Mouse (Mus musculus): ENCODE measurements around the gene Scrn1. TPM values are rescaled to one million over a fixed set of nuclear protein-coding genes. Genes with fewer than 3 reads are reported as not detected.

Gene Scrn1
- polyA plus RNA-seq, 1 experiment from 2014 or later, result 96.6 TPM

DNA sequence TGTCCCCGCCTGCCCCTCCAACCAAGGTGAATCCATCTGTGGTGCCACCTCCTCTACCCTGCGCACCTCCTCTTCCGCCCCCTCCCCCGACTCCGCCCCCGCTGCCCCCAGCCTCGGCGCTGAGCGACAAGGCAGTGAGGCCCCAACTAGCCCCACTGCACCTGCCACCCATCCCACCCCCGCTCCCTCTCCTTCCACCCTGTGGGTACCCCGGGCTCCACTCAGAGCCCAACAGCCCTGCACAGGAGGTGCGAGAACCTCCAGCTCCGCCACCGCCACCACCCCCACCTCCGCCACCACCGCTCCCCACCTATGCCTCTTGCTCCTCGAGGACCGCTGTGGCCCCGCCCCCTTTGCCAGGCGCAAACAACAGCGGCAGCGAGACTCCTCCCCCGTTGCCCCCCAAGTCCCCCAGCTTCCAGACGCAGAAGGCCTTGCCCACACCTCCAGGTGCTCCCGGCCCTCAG lies 80.8 kb downstream of the Scrn1 start:
- peak; percentile 51 for ATAC-seq
- peak overlapping the region; percentile 58 for H3K4me2 ChIP-seq (replicated peaks)
- peaks cover 5% of the 10 kb centered on the region; the same call in 1 of the 2 replicates for H3K27me3 ChIP-seq
- H3K9ac ChIP-seq (replicated peaks), result peak overlapping the region; percentile 54; the same call in 1 of the 2 replicates
- H3K36me3 ChIP-seq, result 0 out of 2 replicates have a peak, but pooled peaks cover 3% of the 10 kb centered on the region
- H3K4me3 ChIP-seq (replicated peaks), result peak overlapping the region; percentile 28
- H3K27ac ChIP-seq, result no peak overlapping the region
- WGBS, result 9% methylated on average over 21 of the region's 25 CpGs
- H3K4me1 ChIP-seq (replicated peaks), result peaks cover 13% of the 10 kb centered on the region
- H3K9me3 ChIP-seq, result no peaks in the 10 kb centered on the region

DNA sequence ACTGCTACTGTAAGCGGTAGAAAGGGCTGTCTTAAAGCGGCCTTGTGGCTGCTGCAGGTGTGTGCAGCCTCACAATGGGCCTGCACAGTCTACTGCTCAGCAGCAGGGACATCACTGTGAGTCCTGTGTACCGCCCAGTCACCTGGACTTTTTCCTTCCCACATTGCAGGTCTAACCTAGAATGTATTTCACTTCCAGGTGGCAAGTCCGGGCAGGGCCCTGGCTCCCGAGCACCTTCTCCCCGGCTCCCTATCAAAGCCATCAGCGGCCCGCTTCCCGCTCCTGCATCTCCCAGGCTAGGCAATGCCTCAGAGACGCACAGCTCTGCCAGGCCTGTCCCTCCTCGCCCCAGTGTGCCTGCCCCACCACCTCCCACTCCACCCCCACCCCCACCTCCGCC lies 81.3 kb downstream of the Scrn1 start:
- peak; percentile 61 for ATAC-seq
- WGBS, result 16% methylated on average over 11 of the region's 12 CpGs
- Histone ChIP-seq H3K4me2 (replicated peaks) (peak overlapping the region; percentile 58), H3K9me3 (no peaks in the 10 kb centered on the region), H3K36me3 (0 out of 2 replicates have a peak, but pooled peaks cover 3% of the 10 kb centered on the region), H3K4me3 (replicated peaks) (peak overlapping the region; percentile 28), H3K27me3 (peaks cover 5% of the 10 kb centered on the region; the same call in 1 of the 2 replicates), H3K27ac (no peak overlapping the region), H3K4me1 (replicated peaks) (peaks cover 13% of the 10 kb centered on the region), H3K9ac (replicated peaks) (0 out of 2 replicates have a peak overlapping the region, but pooled peaks have one; percentile 54)

DNA sequence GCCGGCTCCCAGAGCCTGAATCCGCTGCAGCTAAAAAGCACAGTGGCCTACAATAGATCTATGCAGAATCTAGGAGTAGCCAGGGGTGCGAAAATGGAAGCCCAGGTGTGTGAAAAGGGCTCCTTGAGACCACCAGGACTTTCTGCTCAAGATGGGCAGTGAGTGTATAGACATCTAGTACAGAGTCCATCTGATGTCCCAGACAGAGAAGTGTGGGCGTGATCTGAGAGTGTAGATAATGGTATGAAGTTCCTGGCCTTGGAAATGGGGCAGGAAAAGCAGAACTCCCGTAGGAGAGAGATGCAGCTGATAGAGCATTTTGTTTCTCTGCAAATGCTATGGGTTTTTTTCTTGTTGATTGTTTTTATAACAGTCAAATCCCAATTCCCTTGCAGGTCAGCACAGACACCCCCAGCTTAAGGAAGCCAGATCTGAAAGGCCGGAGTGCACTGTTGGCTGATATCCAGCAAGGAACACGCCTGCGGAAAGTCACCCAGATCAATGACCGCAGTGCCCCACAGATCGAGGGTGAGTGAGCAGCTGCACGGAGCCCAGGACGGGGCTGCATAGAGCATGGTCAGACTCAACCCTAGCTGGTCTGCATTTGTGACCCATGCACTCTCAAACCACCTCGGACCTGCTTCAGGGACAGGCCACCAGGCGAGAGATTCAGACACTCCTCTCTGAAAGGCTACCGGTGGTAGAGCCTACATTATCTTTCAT lies 84.7 kb downstream of the Scrn1 start:
- H3K27me3 ChIP-seq, result no peaks in the 10 kb centered on the region
- WGBS, result 83% methylated on average over 15 of the region's 15 CpGs
- H3K27ac ChIP-seq, result no peak overlapping the region
- H3K9me3 ChIP-seq, result no peaks in the 10 kb centered on the region
- no peak for ATAC-seq
- no peak overlapping the region for H3K4me2 ChIP-seq (replicated peaks)
- no peak overlapping the region for H3K4me3 ChIP-seq (replicated peaks)
- H3K9ac ChIP-seq (replicated peaks), result no peak overlapping the region
- H3K36me3 ChIP-seq, result no peaks in the 10 kb centered on the region
- peaks cover 30% of the 10 kb centered on the region for H3K4me1 ChIP-seq (replicated peaks)

DNA sequence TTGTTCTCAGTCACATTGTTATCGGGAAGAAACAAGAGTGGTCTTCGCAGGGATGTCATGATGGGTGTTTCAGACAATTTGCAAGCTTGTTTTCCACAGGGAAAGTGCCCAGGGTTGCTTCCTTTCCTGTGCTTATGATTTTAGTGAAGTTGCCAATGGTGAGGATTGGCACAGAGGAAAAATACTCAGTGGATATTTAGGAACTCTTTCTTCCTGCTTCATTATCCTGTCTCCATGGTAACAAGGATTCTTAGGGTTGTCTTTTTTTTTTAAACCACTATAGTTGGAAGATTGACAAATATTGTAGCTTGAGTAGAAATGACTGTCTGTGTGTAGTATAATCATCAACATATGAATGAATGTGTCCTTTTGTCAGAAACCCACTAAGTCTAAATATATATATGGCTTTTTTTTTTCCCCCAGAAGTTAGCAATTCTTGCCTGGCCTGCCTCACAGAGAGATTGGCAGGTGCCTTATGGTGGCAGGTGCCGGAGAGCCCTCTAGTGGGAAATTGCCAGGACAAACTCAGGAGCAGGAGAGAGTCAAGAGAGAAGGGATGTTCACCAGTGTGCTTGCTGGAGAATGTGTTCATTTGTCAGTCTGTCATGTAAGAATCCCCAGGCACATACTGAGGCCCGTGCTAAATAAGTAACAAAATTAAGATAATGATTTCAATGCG lies 87.5 kb downstream of the Scrn1 start:
- Histone ChIP-seq H3K4me2 (replicated peaks) (no peak overlapping the region), H3K36me3 (no peaks in the 10 kb centered on the region)

GRCm38 (mm10) chr6:54475926-54476667 lies 90.2 kb downstream of the Scrn1 start:
- Histone ChIP-seq H3K27me3 (no peaks in the 10 kb centered on the region), H3K9me3 (no peaks in the 10 kb centered on the region), H3K4me2 (replicated peaks) (no peak overlapping the region), H3K4me1 (replicated peaks) (peaks cover 28% of the 10 kb centered on the region), H3K27ac (no peak overlapping the region), H3K9ac (replicated peaks) (no peak overlapping the region; the same call in 1 of the 2 replicates), H3K36me3 (no peaks in the 10 kb centered on the region), H3K4me3 (replicated peaks) (no peak overlapping the region)
- no peak for ATAC-seq
- WGBS, result 79% methylated on average over 19 of the region's 19 CpGs

More for the DNA sequence above, 87.5 kb downstream of the Scrn1 start:
- no peaks in the 10 kb centered on the region for H3K9me3 ChIP-seq
- no peak overlapping the region for H3K4me3 ChIP-seq (replicated peaks)
- ATAC-seq, result peak; percentile 57; the same call in 1 of the 2 replicates
- H3K27ac ChIP-seq, result peak overlapping the region; percentile 71
- H3K27me3 ChIP-seq, result no peaks in the 10 kb centered on the region
- WGBS, result 51% methylated on average over 5 of the region's 5 CpGs
- H3K9ac ChIP-seq (replicated peaks), result no peak overlapping the region
- peaks cover 28% of the 10 kb centered on the region for H3K4me1 ChIP-seq (replicated peaks)

- WGBS, result 82% methylated on average over 8 of the region's 8 CpGs
- Histone ChIP-seq H3K4me2 (replicated peaks) (no peak overlapping the region), H3K9me3 (no peaks in the 10 kb centered on the region), H3K27me3 (no peaks in the 10 kb centered on the region), H3K4me3 (replicated peaks) (no peak overlapping the region), H3K4me1 (replicated peaks) (peaks cover 17% of the 10 kb centered on the region), H3K27ac (no peak overlapping the region), H3K36me3 (no peaks in the 10 kb centered on the region), H3K9ac (replicated peaks) (no peak overlapping the region)
- ATAC-seq, result no peak
Observed at GRCm38 (mm10) chr6:54472846-54473715, 93.2 kb downstream of the Scrn1 start.

DNA sequence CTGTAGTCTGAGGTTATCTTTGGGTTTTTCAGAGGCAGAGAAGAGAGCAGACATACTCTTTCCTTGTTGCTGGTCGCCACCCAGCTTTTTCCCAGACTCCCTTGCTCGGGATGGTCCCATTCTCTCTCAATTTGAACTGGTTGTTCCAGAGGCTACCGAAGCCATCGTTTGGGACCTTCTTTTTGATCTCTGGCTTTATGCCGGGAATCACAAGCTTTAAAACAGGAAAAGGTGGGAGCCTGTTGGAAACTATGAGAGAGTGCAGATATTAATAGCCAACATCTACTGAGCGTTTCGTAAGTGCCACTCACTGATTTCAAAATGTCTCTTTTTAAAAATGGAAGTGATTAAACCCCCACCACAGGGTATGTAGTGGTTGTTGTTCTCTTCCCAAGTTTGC lies 94.4 kb downstream of the Scrn1 start:
- Histone ChIP-seq H3K9me3 (no peaks in the 10 kb centered on the region), H3K9ac (replicated peaks) (no peak overlapping the region), H3K4me1 (replicated peaks) (peaks cover 13% of the 10 kb centered on the region), H3K36me3 (no peaks in the 10 kb centered on the region), H3K27me3 (no peaks in the 10 kb centered on the region), H3K4me2 (replicated peaks) (no peak overlapping the region), H3K4me3 (replicated peaks) (no peak overlapping the region), H3K27ac (no peak overlapping the region)
- WGBS, result 88% methylated on average over 7 of the region's 7 CpGs
- ATAC-seq, result no peak

GRCm38 (mm10) chr6:54467371-54467770 lies 98.9 kb downstream of the Scrn1 start:
- no peak for ATAC-seq
- no peak overlapping the region for H3K27ac ChIP-seq
- no peak overlapping the region for H3K9ac ChIP-seq (replicated peaks)
- H3K4me1 ChIP-seq (replicated peaks), result 0 out of 2 replicates have a peak, but pooled peaks cover 3% of the 10 kb centered on the region
- H3K36me3 ChIP-seq, result no peaks in the 10 kb centered on the region
- no peaks in the 10 kb centered on the region for H3K27me3 ChIP-seq
- no peak overlapping the region for H3K4me3 ChIP-seq (replicated peaks)
- no peak overlapping the region for H3K4me2 ChIP-seq (replicated peaks)
- no peaks in the 10 kb centered on the region for H3K9me3 ChIP-seq
- 94% methylated on average over 3 of the region's 3 CpGs for WGBS

- H3K9ac ChIP-seq (replicated peaks), result no peak overlapping the region
- H3K36me3 ChIP-seq, result no peaks in the 10 kb centered on the region
- WGBS, result 85% methylated on average over 4 of the region's 4 CpGs
- H3K27me3 ChIP-seq, result no peaks in the 10 kb centered on the region
- no peak overlapping the region for H3K27ac ChIP-seq
- H3K4me1 ChIP-seq (replicated peaks), result 0 out of 2 replicates have a peak, but pooled peaks cover 9% of the 10 kb centered on the region
- no peak overlapping the region for H3K4me2 ChIP-seq (replicated peaks)
- no peak overlapping the region for H3K4me3 ChIP-seq (replicated peaks)
- H3K9me3 ChIP-seq, result no peaks in the 10 kb centered on the region
- ATAC-seq, result no peak
Observed at GRCm38 (mm10) chr6:54464926-54465325, 101.4 kb downstream of the Scrn1 start.

- peaks cover 12% of the 10 kb centered on the region; the same call in 1 of the 2 replicates for H3K4me1 ChIP-seq (replicated peaks)
- 67% methylated on average over 8 of the region's 8 CpGs for WGBS
- H3K9me3 ChIP-seq, result no peaks in the 10 kb centered on the region
- H3K4me3 ChIP-seq (replicated peaks), result no peak overlapping the region
- no peak overlapping the region for H3K9ac ChIP-seq (replicated peaks)
- H3K36me3 ChIP-seq, result no peaks in the 10 kb centered on the region
- H3K27me3 ChIP-seq, result no peaks in the 10 kb centered on the region
- H3K27ac ChIP-seq, result no peak overlapping the region
- ATAC-seq, result no peak
- H3K4me2 ChIP-seq (replicated peaks), result no peak overlapping the region
Observed at GRCm38 (mm10) chr6:54463701-54464458, 102.4 kb downstream of the Scrn1 start.
